Mouse (Mus musculus) ES-Bruce4 (cell line): ENCODE measurements at regions not wholly inside any gene's neighbourhood (a gene's known extent, or its start where the extent isn't known, plus 50 kb on each side); places are given as distances from the start of the nearest gene placed in this dataset.

Source experiments
- CTCF ChIP-seq: IDR thresholded peaks from one replicate; pipeline ENCODE4 v1.8.1; 2011; ENCODE audit warnings: low read depth, low read length
- EP300 ChIP-seq: IDR thresholded peaks from 2 replicates; pipeline ENCODE4 v1.6.1; 2011; ENCODE audit warnings: low read depth, low read length; ENCODE audit not compliant: insufficient read depth

DNA sequence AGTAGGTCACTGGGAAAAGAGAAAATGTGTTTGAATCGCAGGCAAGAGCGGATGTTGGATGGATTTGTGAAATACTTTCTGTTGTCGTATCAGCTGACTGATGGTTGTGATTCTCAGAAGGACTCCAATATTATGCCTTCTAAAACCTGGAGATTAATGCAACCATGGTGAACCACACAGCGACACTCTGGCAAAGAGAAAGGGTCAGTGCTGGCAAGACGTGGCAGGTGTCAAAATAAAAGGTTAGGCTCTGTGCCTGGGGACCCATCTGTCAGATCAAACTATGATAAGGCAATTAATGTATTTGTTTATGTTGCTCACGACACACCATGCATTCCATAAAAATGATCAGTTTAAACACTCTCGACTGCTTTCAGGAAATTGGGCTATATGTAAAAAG lies 50.0 kb upstream of the Dpyd start:
- no peak for TF ChIP-seq CTCF
- TF ChIP-seq EP300: no peak
